Mouse (Mus musculus): ENCODE measurements around the gene Angptl8.

DNA sequence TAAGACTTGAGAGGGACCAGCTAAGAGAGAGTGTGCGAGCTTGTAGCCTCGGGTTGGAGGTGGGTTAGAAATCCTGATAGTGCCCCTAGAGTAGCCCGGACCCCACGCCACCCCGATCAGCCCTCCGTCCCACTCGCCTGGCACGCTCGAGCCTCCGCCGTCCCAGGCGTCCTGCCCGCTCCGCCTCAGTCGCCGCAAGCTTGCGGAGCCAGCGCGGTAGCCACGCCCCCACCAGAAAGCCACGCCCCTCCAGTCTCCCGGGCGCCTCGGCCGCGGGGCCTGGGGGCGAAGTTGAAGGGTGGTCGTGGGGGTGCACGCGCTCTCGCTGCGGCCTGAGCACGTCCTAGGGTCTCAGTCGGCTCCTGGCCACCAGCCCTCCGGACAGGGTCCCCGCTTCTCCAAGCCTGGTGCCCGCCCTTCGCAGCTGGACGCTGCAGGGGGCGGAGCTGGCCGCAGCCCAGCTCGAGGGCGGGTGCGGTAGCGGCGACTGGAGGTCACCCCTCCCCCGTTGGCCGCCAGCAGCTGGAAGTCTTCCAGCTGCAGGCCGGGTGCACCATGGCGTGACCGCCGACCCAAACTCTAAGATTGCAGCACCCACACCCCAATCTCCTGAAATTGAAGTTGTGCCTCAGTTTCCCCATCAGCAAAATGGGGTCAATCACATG, 36.8 kb upstream of the Angptl8 start, which contains the start of gene Kank2:
- TF ChIP-seq MYOD1 (IDR thresholded peaks at IDR 0.05; ENCODE audit: control insufficient read depth, insufficient read length, low read depth) = no peak
- no peak for TF ChIP-seq CTCF (IDR thresholded peaks at IDR 0.05; ENCODE audit: control insufficient read depth, insufficient read depth, insufficient read length)
- no peak for TF ChIP-seq MAX (IDR thresholded peaks at IDR 0.05)

All from C2C12 (cell line).